Mouse (Mus musculus): ENCODE results near the gene Gse1.

DNA sequence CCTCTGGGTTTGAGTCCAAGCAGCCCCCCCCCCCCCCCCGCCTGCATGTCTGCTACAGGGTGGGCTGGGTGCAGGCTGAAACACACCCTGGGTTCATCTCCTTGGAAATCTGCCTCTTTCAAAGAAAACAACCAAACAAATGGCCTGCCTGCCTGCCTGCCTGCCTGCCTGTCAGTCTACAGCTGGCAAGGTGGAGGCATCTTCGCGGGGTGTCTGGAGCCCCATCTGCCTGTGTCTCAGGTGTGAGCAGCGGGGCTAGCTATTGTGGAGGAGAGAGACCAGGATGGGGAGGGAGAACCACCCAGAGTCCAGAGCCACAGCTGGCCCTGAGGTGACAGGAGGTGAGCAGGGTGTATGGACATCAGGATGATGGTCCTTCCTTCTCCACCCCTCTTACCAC is 329.9 kb downstream of the Gse1 start:
- no peak for TF ChIP-seq CTCF (conservative IDR thresholded peaks at IDR 0.05; ENCODE audit: low read length)
- no peak for TF ChIP-seq POU5F1 (IDR thresholded peaks at IDR 0.05; ENCODE audit: borderline replicate concordance, low read length)

All from E14TG2a.4 (cell line).